Mouse (Mus musculus) testis, adult 2 months (tissue): ENCODE results near the gene Gpr37l1. TPM values are rescaled to one million over a fixed set of nuclear protein-coding genes. Genes with fewer than 3 reads are reported as not detected.
"Not testable (repeated sequence)": the region's sequence is repeated elsewhere in the genome, so short reads cannot be mapped to it uniquely, and the experiment has no call there.

Source experiments
- H3K27ac ChIP-seq: fragments of 200-500 bp; 2 replicates; pipeline ENCODE4 v1.5.1; 2012; ENCODE audit warnings: low read depth, low read length; ENCODE audit not compliant: control insufficient read depth, insufficient read depth
- H3K27me3 ChIP-seq: fragments of 200-500 bp; 2 replicates; pipeline ENCODE4 v1.6.1; 2012; ENCODE audit warnings: mild to moderate bottlenecking, low read length, moderate library complexity; ENCODE audit not compliant: control insufficient read depth, insufficient read depth
- H3K36me3 ChIP-seq: fragments of 200-500 bp; 2 replicates; pipeline ENCODE4 v1.6.1; 2012; ENCODE audit warnings: mild to moderate bottlenecking, low read length; ENCODE audit not compliant: control insufficient read depth, insufficient read depth
- H3K4me1 ChIP-seq: fragments of 200-500 bp; 2 replicates; pipeline ENCODE4 v1.6.1; 2012; ENCODE audit warnings: low read length; ENCODE audit not compliant: control insufficient read depth, insufficient read depth
- H3K4me3 ChIP-seq: fragments of 200-500 bp; 2 replicates; pipeline ENCODE4 v1.5.1; 2012; ENCODE audit warnings: low read depth, mild to moderate bottlenecking, low read length, moderate library complexity, mixed read lengths; ENCODE audit not compliant: control insufficient read depth
- CTCF ChIP-seq: fragments of 200-500 bp; IDR thresholded peaks from 2 replicates; pipeline ENCODE4 v1.5.1; 2012; ENCODE audit warnings: low read depth, mild to moderate bottlenecking, inconsistent platforms, low read length, moderate library complexity; ENCODE audit not compliant: control insufficient read depth, insufficient read depth, insufficient replicate concordance
- POLR2A ChIP-seq: fragments of 200-500 bp; IDR thresholded peaks from 2 replicates; pipeline ENCODE4 v1.6.1; 2012; ENCODE audit warnings: low read depth, mild to moderate bottlenecking, inconsistent platforms, low read length, moderate library complexity; ENCODE audit not compliant: control insufficient read depth
- polyA plus RNA-seq: library from polyadenylated mRNA; depleted of rRNA; stranded (reverse); fragments of >200 nt; gene quantifications from 2 replicates; pipeline ENCODE4 v1.2.3, GENCODE M21; 2012; rRNA removed

The Gpr37l1 gene
- polyA plus RNA-seq, 1 experiment, result not detected

- H3K36me3 ChIP-seq, result no peaks in the 10 kb centered on the region
- H3K4me1 ChIP-seq, result no peaks in the 10 kb centered on the region; the same call in 1 of the 2 replicates
- H3K27me3 ChIP-seq, result no peaks in the 10 kb centered on the region
- no peak overlapping the region for H3K4me3 ChIP-seq
- H3K27ac ChIP-seq, result no peak overlapping the region
- no peak for TF ChIP-seq CTCF
- TF ChIP-seq POLR2A, result no peak
Observed at GRCm38 (mm10) chr1:135128011-135128441, 39.5 kb downstream of the Gpr37l1 start.

GRCm38 (mm10) chr1:135126443-135127027 lies 40.9 kb downstream of the Gpr37l1 start:
- TF ChIP-seq CTCF (no peak), POLR2A (no peak)
- no peaks in the 10 kb centered on the region; the same call in 1 of the 2 replicates for H3K4me1 ChIP-seq
- H3K27me3 ChIP-seq, result no peaks in the 10 kb centered on the region
- H3K4me3 ChIP-seq, result no peak overlapping the region
- no peak overlapping the region for H3K27ac ChIP-seq
- H3K36me3 ChIP-seq, result no peaks in the 10 kb centered on the region

DNA sequence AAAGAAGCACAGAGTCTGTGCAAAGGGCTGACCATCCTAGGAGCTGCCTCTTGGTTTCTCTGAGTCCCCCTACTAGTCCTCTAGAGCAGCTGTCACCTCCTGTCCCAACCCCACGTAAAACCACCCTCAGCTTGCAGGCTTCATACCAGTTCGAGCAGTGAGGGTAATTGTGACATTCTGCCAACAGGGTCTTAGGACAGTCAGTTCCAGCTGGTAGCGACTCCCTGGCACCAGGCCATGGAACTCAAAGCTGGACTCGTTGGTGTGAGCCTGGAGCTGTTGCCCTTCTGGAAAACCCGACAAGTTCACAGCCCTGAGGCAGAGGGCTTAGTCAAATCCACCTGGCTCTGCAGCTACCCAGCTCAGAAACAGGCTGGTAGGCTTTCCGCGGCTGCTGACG lies 41.5 kb downstream of the Gpr37l1 start:
- H3K4me1 ChIP-seq, result no peaks in the 10 kb centered on the region; the same call in 1 of the 2 replicates
- no peaks in the 10 kb centered on the region for H3K27me3 ChIP-seq
- no peaks in the 10 kb centered on the region for H3K36me3 ChIP-seq
- no peak overlapping the region for H3K27ac ChIP-seq
- no peak overlapping the region for H3K4me3 ChIP-seq
- TF ChIP-seq CTCF, result no peak
- TF ChIP-seq POLR2A, result no peak

GRCm38 (mm10) chr1:135124573-135125363 lies 42.7 kb downstream of the Gpr37l1 start:
- no peaks in the 10 kb centered on the region for H3K4me1 ChIP-seq
- H3K36me3 ChIP-seq, result no peaks in the 10 kb centered on the region
- H3K27ac ChIP-seq, result no peak overlapping the region
- TF ChIP-seq CTCF (no peak), POLR2A (no peak)
- no peak overlapping the region for H3K4me3 ChIP-seq
- no peaks in the 10 kb centered on the region for H3K27me3 ChIP-seq

GRCm38 (mm10) chr1:135112661-135113060 lies 54.8 kb downstream of the Gpr37l1 start:
- H3K27ac ChIP-seq, result no peak overlapping the region
- no peak for TF ChIP-seq POLR2A
- peak; percentile 88 for TF ChIP-seq CTCF
- no peaks in the 10 kb centered on the region for H3K4me1 ChIP-seq
- H3K27me3 ChIP-seq, result no peaks in the 10 kb centered on the region
- H3K4me3 ChIP-seq, result no peak overlapping the region
- H3K36me3 ChIP-seq, result no peaks in the 10 kb centered on the region

DNA sequence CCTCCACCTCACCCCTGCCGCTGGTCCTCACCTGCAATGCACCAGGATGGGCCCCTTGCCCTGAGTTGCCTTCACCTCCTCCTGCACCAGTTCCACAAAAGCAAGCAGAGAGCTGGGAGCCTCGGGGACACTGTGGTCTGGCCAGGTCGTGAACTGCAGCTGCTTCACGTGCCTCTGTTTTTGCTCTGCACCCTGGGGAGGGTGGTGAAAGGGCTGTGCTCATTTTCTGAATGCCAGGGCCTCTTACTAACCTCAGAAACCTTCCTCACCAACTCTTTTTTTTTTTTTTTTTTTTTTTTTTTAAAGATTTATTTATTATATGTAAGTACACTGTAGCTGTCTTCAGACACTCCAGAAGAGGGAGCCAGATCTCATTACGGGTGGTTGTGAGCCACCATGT lies 56.2 kb downstream of the Gpr37l1 start:
- H3K36me3 ChIP-seq, H3K4me3 ChIP-seq, H3K27me3 ChIP-seq, H3K4me1 ChIP-seq, H3K27ac ChIP-seq: not testable (repeated sequence)

Other genes starting within 250 kb of the Gpr37l1 start
- 7.1 and 8.1 TPM in 2 replicates for gene Ppp1r12b, start 211.7 kb downstream of the Gpr37l1 start, polyA plus RNA-seq
- gene Ube2t, start 205.1 kb downstream of the Gpr37l1 start, polyA plus RNA-seq, result 52.9 and 54.2 TPM in 2 replicates
- gene Lgr6, start 62.4 kb downstream of the Gpr37l1 start, polyA plus RNA-seq, result 3.0 and 3.8 TPM in 2 replicates
- gene Ptpn7, start 35.0 kb downstream of the Gpr37l1 start, polyA plus RNA-seq, result 2.6 TPM in 2 replicates
- 16.9 and 20.6 TPM in 2 replicates for gene Arl8a, start 20.9 kb downstream of the Gpr37l1 start, polyA plus RNA-seq
- 1.8 TPM in 1 of 2 replicates, not detected in the other for gene Elf3, start 90.9 kb upstream of the Gpr37l1 start, polyA plus RNA-seq
- 15.7 and 16.6 TPM in 2 replicates for gene Rnpep, start 116.4 kb upstream of the Gpr37l1 start, polyA plus RNA-seq
- 69.1 and 73.2 TPM in 2 replicates for gene Timm17a, start 146.1 kb upstream of the Gpr37l1 start, polyA plus RNA-seq
- gene Lmod1, start 157.1 kb upstream of the Gpr37l1 start, polyA plus RNA-seq, result 1.7 and 2.9 TPM in 2 replicates
- 0.38 and 1.1 TPM in 2 replicates for gene Shisa4, start 207.6 kb upstream of the Gpr37l1 start, polyA plus RNA-seq